Mouse (Mus musculus) midbrain, postnatal 0 days (tissue): ENCODE measurements at regions not wholly inside any gene's neighbourhood (a gene's known extent, or its start where the extent isn't known, plus 50 kb on each side); places are given as distances from the start of the nearest gene placed in this dataset.

Source experiments
- ATAC-seq: fragments of 200-750 bp; cut with Nextera tagmentation; 2 replicates; pipeline ENCODE4 v1.8.0; 2017; ENCODE audit warnings: moderate number of reproducible peaks, mild to moderate bottlenecking, moderate TSS enrichment, moderate library complexity; ENCODE audit not compliant: low FRiP score
- DNase-seq: peaks from one replicate; pipeline ENCODE4 v3.0.0-alpha.2; 2015; ENCODE audit warnings: low spot score
- H3K27ac ChIP-seq: fragments of 300-500 bp; sonication (generic); 2 replicates; pipeline ENCODE4 v1.5.1; 2014; ENCODE audit warnings: low read depth, mild to moderate bottlenecking, low read length, mixed read lengths
- H3K27me3 ChIP-seq: fragments of 300-500 bp; sonication (generic); 2 replicates; pipeline ENCODE4 v1.6.1; 2014; ENCODE audit warnings: low read length, control low read depth, mixed read lengths; ENCODE audit not compliant: insufficient read depth
- H3K36me3 ChIP-seq: fragments of 300-500 bp; sonication (generic); 2 replicates; pipeline ENCODE4 v1.6.1; 2014; ENCODE audit warnings: low read length, control low read depth, mixed read lengths; ENCODE audit not compliant: insufficient read depth
- H3K4me1 ChIP-seq: fragments of 300-500 bp; sonication (generic); 2 replicates; pipeline ENCODE4 v1.6.1; 2014; ENCODE audit warnings: mild to moderate bottlenecking, control low read depth, antibody characterized with exemption, low read length, mixed read lengths; ENCODE audit not compliant: insufficient read depth
- H3K4me2 ChIP-seq: fragments of 300-500 bp; sonication (generic); 2 replicates; pipeline ENCODE4 v1.6.1; 2014; ENCODE audit warnings: low read depth, mild to moderate bottlenecking, low read length, mixed read lengths; ENCODE audit not compliant: poor library complexity, severe bottlenecking
- H3K4me3 ChIP-seq: fragments of 300-500 bp; sonication (generic); 2 replicates; pipeline ENCODE4 v1.5.1; 2014; ENCODE audit warnings: low read depth, mild to moderate bottlenecking, low read length, moderate library complexity
- H3K9ac ChIP-seq: fragments of 300-500 bp; sonication (generic); replicated peaks from 2 replicates; pipeline ENCODE4 v1.6.1; 2014; ENCODE audit warnings: mild to moderate bottlenecking, low read length, moderate library complexity, mixed read lengths; ENCODE audit not compliant: poor library complexity, severe bottlenecking
- H3K9me3 ChIP-seq: fragments of 300-500 bp; sonication (generic); 2 replicates; pipeline ENCODE4 v1.6.1; 2016; ENCODE audit warnings: low read length, control low read depth
- CTCF ChIP-seq: IDR thresholded peaks from 2 replicates; pipeline ENCODE4 v1.5.1; 2016; ENCODE audit warnings: antibody characterized with exemption, mild to moderate bottlenecking
- WGBS: fragments of 180-500 bp; shearing (Covaris S2); extraction: QIAGEN DNeasy Blood & Tissue Kit; methylation state at CpG from one replicate; pipeline ENCODE4 v1.1.7; 2014; 5-methylcytosine and 5-hydroxymethylcytosine counted together

DNA sequence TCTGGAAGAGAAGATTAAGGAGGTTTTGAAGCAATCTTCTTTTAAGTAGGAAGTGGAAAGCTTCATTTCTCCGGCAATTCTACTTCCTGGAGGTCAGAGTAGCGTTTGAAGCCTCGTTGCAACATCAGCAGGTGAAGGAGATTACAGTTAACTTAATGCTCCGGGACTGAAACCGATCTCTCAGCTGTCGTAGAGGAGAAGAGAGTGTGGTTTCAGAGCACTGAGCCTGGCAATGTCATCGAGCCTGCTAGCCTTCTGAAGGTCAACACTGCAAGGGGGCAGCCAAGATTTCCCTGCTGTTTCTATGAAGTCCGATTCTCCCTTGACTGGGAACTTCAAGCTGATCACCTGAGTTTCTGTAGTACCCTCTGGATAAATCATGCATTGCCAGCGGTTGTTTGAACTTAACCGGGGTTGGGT lies 299.1 kb downstream of the Pten start:
- TF ChIP-seq CTCF: no peak
- Histone ChIP-seq H3K9ac (no peak overlapping the region), H3K36me3 (no peaks in the 10 kb centered on the region), H3K9me3 (no peaks in the 10 kb centered on the region), H3K4me1 (no peaks in the 10 kb centered on the region), H3K4me3 (no peak overlapping the region), H3K27me3 (no peaks in the 10 kb centered on the region), H3K4me2 (no peak overlapping the region), H3K27ac (no peak overlapping the region)
- WGBS: 60% methylated on average over 10 of the region's 10 CpGs
- no peak for ATAC-seq
- DNase-seq: no peak

- H3K27ac ChIP-seq: no peak overlapping the region
- no peaks in the 10 kb centered on the region for H3K4me1 ChIP-seq
- H3K9me3 ChIP-seq: no peaks in the 10 kb centered on the region
- ATAC-seq: no peak
- H3K27me3 ChIP-seq: no peaks in the 10 kb centered on the region
- TF ChIP-seq CTCF: no peak
- no peak for DNase-seq
- no peak overlapping the region for H3K4me3 ChIP-seq
- no peak overlapping the region for H3K9ac ChIP-seq
- H3K36me3 ChIP-seq: no peaks in the 10 kb centered on the region
- no peak overlapping the region for H3K4me2 ChIP-seq
Measured at GRCm38 (mm10) chr19:33061006-33061405, 303.7 kb downstream of the Pten start.

- TF ChIP-seq CTCF: no peak
- Histone ChIP-seq H3K27ac (no peak overlapping the region), H3K9ac (no peak overlapping the region), H3K9me3 (no peaks in the 10 kb centered on the region), H3K4me3 (no peak overlapping the region), H3K27me3 (no peaks in the 10 kb centered on the region), H3K4me2 (no peak overlapping the region), H3K4me1 (no peaks in the 10 kb centered on the region), H3K36me3 (no peaks in the 10 kb centered on the region)
- ATAC-seq: no peak
- DNase-seq: no peak
- 78% methylated on average over 8 of the region's 8 CpGs for WGBS
Measured at GRCm38 (mm10) chr19:33062165-33063058, 305.1 kb downstream of the Pten start.

DNA sequence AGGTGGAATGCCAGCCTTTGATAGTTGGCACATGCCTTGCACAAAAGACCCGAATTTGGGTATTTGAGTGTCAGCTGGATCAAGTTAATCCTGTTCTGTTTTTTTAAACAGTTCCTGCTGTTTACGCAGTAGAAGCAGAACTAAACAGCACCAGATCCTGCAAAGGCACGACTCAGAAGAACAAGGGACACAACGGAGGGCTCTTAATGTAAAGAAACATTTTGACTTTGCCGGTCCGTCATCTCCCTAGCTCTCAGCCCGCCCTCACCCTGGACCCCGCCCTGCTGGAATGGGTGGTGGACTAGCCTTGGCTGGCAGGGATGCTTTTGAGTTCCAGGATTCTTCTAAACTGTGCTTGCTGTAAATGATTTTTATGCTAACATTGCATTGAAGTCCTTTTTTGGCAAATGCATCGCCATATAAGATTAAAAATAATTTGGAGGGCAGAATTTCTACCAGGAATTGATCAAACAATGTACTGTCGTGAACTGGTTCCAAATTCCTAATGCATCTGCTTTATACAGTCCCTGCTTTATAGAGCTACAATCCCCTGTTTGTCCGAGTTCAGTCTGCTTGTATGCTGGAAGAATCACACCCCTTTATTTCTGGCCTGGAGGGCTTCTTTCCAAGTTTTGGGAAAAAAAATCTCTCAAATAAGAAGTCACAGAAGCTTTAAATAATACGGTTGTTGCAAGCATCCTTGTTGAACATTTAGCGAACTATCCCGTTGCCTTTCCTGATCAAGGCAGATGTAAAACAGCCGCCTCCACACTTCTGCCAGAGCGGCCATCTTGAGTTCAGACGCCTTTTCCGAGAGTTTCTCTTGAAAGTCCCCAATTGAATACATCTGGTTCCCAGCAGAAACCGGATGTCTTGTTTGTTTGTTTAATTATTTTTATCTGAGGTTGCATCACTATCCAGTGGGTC lies 308.2 kb downstream of the Pten start:
- no peaks in the 10 kb centered on the region for H3K36me3 ChIP-seq
- no peaks in the 10 kb centered on the region for H3K27me3 ChIP-seq
- no peak overlapping the region for H3K4me3 ChIP-seq
- DNase-seq: peak; percentile 35
- peak overlapping the region; percentile 18 for H3K4me2 ChIP-seq
- H3K9ac ChIP-seq: no peak overlapping the region
- H3K4me1 ChIP-seq: no peaks in the 10 kb centered on the region
- H3K27ac ChIP-seq: no peak overlapping the region
- 58% methylated on average over 19 of the region's 19 CpGs for WGBS
- peak; percentile 54; the same call in 1 of the 2 replicates for ATAC-seq
- no peaks in the 10 kb centered on the region for H3K9me3 ChIP-seq
- no peak for TF ChIP-seq CTCF

- no peaks in the 10 kb centered on the region for H3K27me3 ChIP-seq
- H3K36me3 ChIP-seq: no peaks in the 10 kb centered on the region
- no peaks in the 10 kb centered on the region for H3K4me1 ChIP-seq
- H3K4me2 ChIP-seq: no peak overlapping the region
- no peak overlapping the region for H3K4me3 ChIP-seq
- ATAC-seq (no peak), DNase-seq (no peak)
- 48% methylated on average over 11 of the region's 11 CpGs for WGBS
- TF ChIP-seq CTCF: no peak
- no peak overlapping the region for H3K27ac ChIP-seq
- H3K9ac ChIP-seq: no peak overlapping the region
- no peaks in the 10 kb centered on the region for H3K9me3 ChIP-seq
Measured at GRCm38 (mm10) chr19:33068351-33068955, 311.2 kb downstream of the Pten start.
